ENCODE assay signal across 13 mouse cellular contexts in the genomic region with DNA sequence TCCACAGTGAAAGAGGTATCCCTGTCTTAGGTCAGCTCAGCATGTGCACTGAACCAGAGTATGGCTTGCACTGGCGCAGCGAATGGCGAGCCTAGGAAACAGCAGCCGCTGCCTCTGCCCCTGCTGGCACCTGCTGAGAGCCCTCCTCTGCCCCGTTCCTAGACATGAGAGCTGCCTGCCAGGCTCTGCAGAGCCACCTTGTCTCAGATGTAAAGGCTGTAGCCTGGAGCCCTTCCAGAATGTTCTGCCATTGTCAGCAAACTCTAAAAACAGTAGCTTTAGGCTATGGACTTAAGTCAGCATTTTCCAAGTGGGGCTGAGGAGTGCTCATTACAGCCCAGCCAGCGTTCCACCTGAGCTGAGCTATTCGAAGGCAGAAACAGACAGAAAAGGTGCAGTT. TPM values are rescaled to one million over a fixed set of nuclear protein-coding genes. Genes with fewer than 3 reads are reported as not detected.
DNase-seq lines count a peak whose midpoint lies in the region; ATAC-seq and TF ChIP-seq lines count a peak whose summit lies in the region.
"Had no signal": no experiment of that assay in that cellular context is flagged by ENCODE, and none has a peak within 500 bp of the region (broad histone marks: within the 10 kb centered on the region; RNA-seq: fewer than 3 reads in every experiment).

No protein-coding gene starts in this region.

- H3K27ac ChIP-seq in hindbrain, embryonic 16.5 days (ENCODE audit: low read depth, low read length), result no peak overlapping the region
- no peak overlapping the region for H3K27ac ChIP-seq in hindbrain, embryonic 11.5 days (ENCODE audit: low read depth, low read length)
- H3K27ac ChIP-seq in lung, embryonic 16.5 days (ENCODE audit: low read length), result peak overlapping the region; percentile 56
- no peak overlapping the region for H3K27ac ChIP-seq in limb, embryonic 10.5 days
- no peak overlapping the region for H3K27ac ChIP-seq in intestine, postnatal 0 days (ENCODE audit: low read depth, low read length)
- H3K27ac ChIP-seq: heart, embryonic 10.5 days; midbrain, embryonic 12.5 days had no signal

- H3K9ac ChIP-seq in hindbrain, embryonic 16.5 days (ENCODE audit: low read depth, low read length), result no peak overlapping the region
- no peak overlapping the region for H3K9ac ChIP-seq in hindbrain, embryonic 11.5 days (ENCODE audit: low read depth, low read length)
- no peak overlapping the region for H3K9ac ChIP-seq in lung, embryonic 16.5 days (ENCODE audit: low read length)
- H3K9ac ChIP-seq in intestine, postnatal 0 days (ENCODE audit: low read depth, low read length), result no peak overlapping the region
- H3K9ac ChIP-seq: forebrain, postnatal 0 days; midbrain, embryonic 12.5 days had no signal

- 67% methylated on average over 7 of the region's 7 CpGs for WGBS in hindbrain, embryonic 16.5 days
- 86% methylated on average over 7 of the region's 7 CpGs for WGBS in hindbrain, embryonic 11.5 days
- WGBS in lung, embryonic 16.5 days, result 68% methylated on average over 7 of the region's 7 CpGs
- 92% methylated on average over 7 of the region's 7 CpGs for whole genome bisulfite sequencing in limb, embryonic 10.5 days
- WGBS in intestine, postnatal 0 days, result 92% methylated on average over 7 of the region's 7 CpGs

- H3K4me1 ChIP-seq in hindbrain, embryonic 16.5 days (ENCODE audit: control insufficient read depth, insufficient read depth, low read depth, low read length), result no peaks in the 10 kb centered on the region
- no peaks in the 10 kb centered on the region for H3K4me1 ChIP-seq in hindbrain, embryonic 11.5 days (replicated peaks; ENCODE audit: control insufficient read depth, insufficient read depth, low read length)
- H3K4me1 ChIP-seq in lung, embryonic 16.5 days (replicated peaks; ENCODE audit: control insufficient read depth, insufficient read depth, low read length), result peaks cover 18% of the 10 kb centered on the region
- H3K4me1 ChIP-seq in limb, embryonic 10.5 days, result no peaks in the 10 kb centered on the region
- H3K4me1 ChIP-seq in intestine, postnatal 0 days (replicated peaks; ENCODE audit: control insufficient read depth, insufficient read depth, low read length), result no peaks in the 10 kb centered on the region
- H3K4me1 ChIP-seq: heart, embryonic 10.5 days; midbrain, embryonic 12.5 days had no signal

- no peak for DNase-seq in hindbrain, embryonic 11.5 days (ENCODE audit: low spot score)
- no peak for DNase-seq in lung, postnatal 14 days
- peak; percentile 62 for DNase-seq in kidney, postnatal 10 days
- no peak for DNase-seq in limb, embryonic 10.5 days (ENCODE audit: low spot score)
- DNase-seq: adrenal gland, postnatal 10 days; forebrain, postnatal 0 days; thymus, adult 18-20 months; thymus, postnatal 4 days had no signal

- peaks cover 17% of the 10 kb centered on the region for H3K36me3 ChIP-seq in hindbrain, embryonic 16.5 days (ENCODE audit: control insufficient read depth, insufficient read depth, low read length)
- H3K36me3 ChIP-seq in hindbrain, embryonic 11.5 days (ENCODE audit: control insufficient read depth, insufficient read depth, low read length), result 0 out of 2 replicates have a peak, but pooled peaks cover 2% of the 10 kb centered on the region
- peaks cover 20% of the 10 kb centered on the region for H3K36me3 ChIP-seq in lung, embryonic 16.5 days (ENCODE audit: control insufficient read depth, insufficient read depth, low read length)
- peaks cover 83% of the 10 kb centered on the region for H3K36me3 ChIP-seq in limb, embryonic 10.5 days
- peaks cover 57% of the 10 kb centered on the region for H3K36me3 ChIP-seq in intestine, postnatal 0 days (ENCODE audit: control insufficient read depth, insufficient read depth)

- H3K9me3 ChIP-seq in hindbrain, embryonic 16.5 days (ENCODE audit: control insufficient read depth, low read length), result no peaks in the 10 kb centered on the region
- no peaks in the 10 kb centered on the region for H3K9me3 ChIP-seq in hindbrain, embryonic 11.5 days (ENCODE audit: control insufficient read depth, low read length)
- H3K9me3 ChIP-seq in lung, embryonic 16.5 days (ENCODE audit: control insufficient read depth, low read length), result no peaks in the 10 kb centered on the region
- H3K9me3 ChIP-seq in limb, embryonic 10.5 days (replicated peaks), result no peaks in the 10 kb centered on the region
- no peaks in the 10 kb centered on the region for H3K9me3 ChIP-seq in intestine, postnatal 0 days (ENCODE audit: control insufficient read depth)
- H3K9me3 ChIP-seq: heart, embryonic 10.5 days; midbrain, embryonic 12.5 days had no signal

- no peak overlapping the region for H3K4me3 ChIP-seq in hindbrain, embryonic 16.5 days (ENCODE audit: low read length)
- H3K4me3 ChIP-seq in hindbrain, embryonic 11.5 days (ENCODE audit: low read depth, low read length), result no peak overlapping the region
- no peak overlapping the region for H3K4me3 ChIP-seq in lung, embryonic 16.5 days (ENCODE audit: low read length)
- no peak overlapping the region for H3K4me3 ChIP-seq in limb, embryonic 10.5 days
- no peak overlapping the region for H3K4me3 ChIP-seq in intestine, postnatal 0 days (ENCODE audit: low read depth, low read length)
- H3K4me3 ChIP-seq: heart, embryonic 10.5 days; midbrain, embryonic 12.5 days had no signal

- no peak overlapping the region for H3K4me2 ChIP-seq in hindbrain, embryonic 16.5 days (ENCODE audit: low read length)
- no peak overlapping the region for H3K4me2 ChIP-seq in hindbrain, embryonic 11.5 days (replicated peaks; ENCODE audit: low read depth, low read length)
- H3K4me2 ChIP-seq in lung, embryonic 16.5 days (ENCODE audit: low read depth, low read length), result no peak overlapping the region
- H3K4me2 ChIP-seq in intestine, postnatal 0 days (replicated peaks; ENCODE audit: low read depth), result no peak overlapping the region
- H3K4me2 ChIP-seq: midbrain, embryonic 12.5 days had no signal

- peak; percentile 42; the same call in 1 of the 2 replicates for ATAC-seq in hindbrain, embryonic 16.5 days
- no peak for ATAC-seq in hindbrain, embryonic 11.5 days (ENCODE audit: low FRiP score)
- ATAC-seq in lung, embryonic 16.5 days (ENCODE audit: low read depth), result peak; percentile 35; the same call in 1 of the 2 replicates
- ATAC-seq in intestine, postnatal 0 days, result no peak
- ATAC-seq: forebrain, postnatal 0 days had no signal

- TF ChIP-seq CTCF in intestine, postnatal 0 days (IDR thresholded peaks at IDR 0.05; ENCODE audit: low read depth), result no peak

- no peaks in the 10 kb centered on the region for H3K27me3 ChIP-seq in hindbrain, embryonic 16.5 days (replicated peaks; ENCODE audit: control insufficient read depth, insufficient read depth, low read length)
- no peaks in the 10 kb centered on the region for H3K27me3 ChIP-seq in hindbrain, embryonic 11.5 days (ENCODE audit: control insufficient read depth, insufficient read depth, low read length)
- H3K27me3 ChIP-seq in lung, embryonic 16.5 days (ENCODE audit: control insufficient read depth, insufficient read depth, low read depth, low read length), result no peaks in the 10 kb centered on the region
- no peaks in the 10 kb centered on the region for H3K27me3 ChIP-seq in limb, embryonic 10.5 days (ENCODE audit: low read depth, poor library complexity, severe bottlenecking)
- no peaks in the 10 kb centered on the region for H3K27me3 ChIP-seq in intestine, postnatal 0 days (replicated peaks; ENCODE audit: control insufficient read depth, insufficient read depth, low read length)
- H3K27me3 ChIP-seq: midbrain, embryonic 12.5 days had no signal

RNA-seq across cellular contexts. Expression of a gene that starts 48.6 kb away (rescaled TPM):
- polyA plus RNA-seq in hindbrain, embryonic 16.5 days (2015; fragmentation: Nextera tagmentation; extraction: Ambion mirVana), result 7.5 and 7.9 TPM in 2 replicates
- 7.7 and 8.0 TPM in 2 replicates for polyA plus RNA-seq in hindbrain, embryonic 11.5 days (2014; fragmentation: Nextera tagmentation; extraction: Ambion mirVana)
- polyA plus RNA-seq in lung, embryonic 16.5 days (2015; fragmentation: Nextera tagmentation; extraction: Ambion mirVana), result 6.4 and 7.2 TPM in 2 replicates
- 1.8 and 2.5 TPM in 2 replicates for polyA plus RNA-seq in limb, embryonic 10.5 days (2016; fragmentation: Nextera tagmentation; extraction: Ambion mirVana)
- polyA plus RNA-seq in intestine, postnatal 0 days (2015; fragmentation: Nextera tagmentation; extraction: Ambion mirVana), result 2.1 and 2.4 TPM in 2 replicates

RNA-seq across cellular contexts. Expression of a gene that starts 48.8 kb away (rescaled TPM):
- polyA plus RNA-seq in hindbrain, embryonic 16.5 days (2015; fragmentation: Nextera tagmentation; extraction: Ambion mirVana), result 370 and 392 TPM in 2 replicates
- polyA plus RNA-seq in hindbrain, embryonic 11.5 days (2014; fragmentation: Nextera tagmentation; extraction: Ambion mirVana), result 774 and 789 TPM in 2 replicates
- 895 and 1,004 TPM in 2 replicates for polyA plus RNA-seq in lung, embryonic 16.5 days (2015; fragmentation: Nextera tagmentation; extraction: Ambion mirVana)
- 980 and 1,183 TPM in 2 replicates for polyA plus RNA-seq in limb, embryonic 10.5 days (2016; fragmentation: Nextera tagmentation; extraction: Ambion mirVana)
- polyA plus RNA-seq in intestine, postnatal 0 days (2015; fragmentation: Nextera tagmentation; extraction: Ambion mirVana), result 613 and 645 TPM in 2 replicates

RNA-seq across cellular contexts. Expression of a gene that starts 54.9 kb away (rescaled TPM):
- polyA plus RNA-seq in hindbrain, embryonic 16.5 days (2015; fragmentation: Nextera tagmentation; extraction: Ambion mirVana), result 3.2 and 4.1 TPM in 2 replicates
- polyA plus RNA-seq in hindbrain, embryonic 11.5 days (2014; fragmentation: Nextera tagmentation; extraction: Ambion mirVana), result 3.1 and 4.6 TPM in 2 replicates
- polyA plus RNA-seq in lung, embryonic 16.5 days (2015; fragmentation: Nextera tagmentation; extraction: Ambion mirVana), result 2.7 and 4.0 TPM in 2 replicates
- polyA plus RNA-seq in limb, embryonic 10.5 days (2016; fragmentation: Nextera tagmentation; extraction: Ambion mirVana), result 1.8 and 2.3 TPM in 2 replicates
- polyA plus RNA-seq in intestine, postnatal 0 days (2015; fragmentation: Nextera tagmentation; extraction: Ambion mirVana), result 0.72 and 0.99 TPM in 2 replicates

Comparison
In these comparisons a context has a peak if more than half of its experiments do, and no peak if none do; other contexts are left out.
1. ATAC-seq: peak in hindbrain, embryonic 16.5 days (single experiment) and lung, embryonic 16.5 days (single experiment); none in hindbrain, embryonic 11.5 days (single experiment) and intestine, postnatal 0 days (single experiment).